Mouse (Mus musculus) naive thymus-derived CD4-positive, alpha-beta T cell, adult 2 months (primary cell): ENCODE data around the gene Cpne2.
A peak's percentile ranks its signal among the peaks of the same experiment; 100 is the strongest.

Experiments
- DNase-seq: peaks from one replicate; pipeline ENCODE4 v3.0.0-alpha.2; 2011; ENCODE audit warnings: low read depth

The Cpne2 gene

DNA sequence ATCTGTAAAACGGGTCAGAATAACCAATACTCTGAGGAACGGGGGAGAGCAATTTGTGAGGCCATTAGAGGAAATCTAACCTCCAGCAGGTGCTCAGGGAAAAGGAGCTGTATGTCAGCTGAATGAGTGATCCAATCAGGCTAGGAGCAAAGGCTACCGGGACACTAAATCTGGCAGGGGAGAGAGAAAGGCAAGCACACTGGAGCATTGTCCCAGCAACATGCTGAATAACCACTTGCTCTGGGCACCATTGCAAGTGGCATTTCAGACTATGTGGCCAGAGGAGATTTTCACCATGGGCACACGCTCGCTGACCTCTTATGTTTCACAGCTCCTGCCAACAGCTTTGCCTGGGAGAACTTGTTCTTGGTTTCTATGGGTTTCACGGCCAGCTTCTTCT lies 49.8 kb downstream of the Cpne2 start:
- DNase-seq, result no peak

DNA sequence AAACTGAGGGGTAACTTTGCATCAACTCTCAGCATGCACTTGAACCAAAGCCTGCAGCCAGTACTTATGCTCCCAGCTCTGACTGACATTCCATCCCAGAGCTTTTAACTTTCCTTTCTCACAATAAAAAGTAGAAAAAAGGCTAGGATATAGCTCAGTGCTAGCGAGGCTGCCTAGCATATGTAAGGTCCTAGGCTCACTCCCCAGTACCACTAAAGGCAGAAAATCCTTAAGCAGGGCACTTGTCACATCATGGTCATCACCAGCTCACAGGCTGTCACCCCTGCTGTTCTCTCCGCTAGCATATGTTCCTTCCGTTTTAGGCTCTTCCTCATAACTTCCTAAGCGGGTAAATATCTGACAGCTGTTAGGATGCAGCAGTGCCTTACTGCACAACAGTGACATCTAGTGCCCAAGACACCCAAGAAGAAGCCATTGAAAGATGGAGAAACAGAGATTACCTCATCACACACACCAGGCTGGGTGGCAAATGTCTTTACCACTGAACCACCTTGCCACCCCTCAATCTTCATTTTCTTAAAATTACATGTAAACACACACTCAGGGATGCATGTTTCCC lies 51.5 kb downstream of the Cpne2 start:
- DNase-seq, result peak; percentile 35

DNA sequence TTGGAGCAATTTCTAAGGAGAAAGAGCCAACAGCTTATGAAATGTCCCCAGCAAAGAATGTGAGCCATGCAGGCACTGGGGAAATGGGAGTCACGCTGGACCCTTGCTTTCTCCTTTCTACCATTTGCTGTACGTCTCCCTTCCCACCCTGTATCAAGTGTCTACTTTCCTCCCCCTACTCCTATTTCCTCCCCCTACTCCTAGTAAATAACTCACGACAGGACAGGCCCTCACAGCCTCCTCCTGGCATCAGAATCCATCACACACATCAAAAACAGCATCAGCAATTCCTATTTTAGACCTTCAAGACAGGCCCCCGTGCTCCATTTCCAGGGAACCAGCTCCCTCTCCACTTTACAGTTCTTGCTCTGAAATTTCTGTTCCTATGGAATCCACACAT lies 58.9 kb downstream of the Cpne2 start:
- DNase-seq, result no peak

DNA sequence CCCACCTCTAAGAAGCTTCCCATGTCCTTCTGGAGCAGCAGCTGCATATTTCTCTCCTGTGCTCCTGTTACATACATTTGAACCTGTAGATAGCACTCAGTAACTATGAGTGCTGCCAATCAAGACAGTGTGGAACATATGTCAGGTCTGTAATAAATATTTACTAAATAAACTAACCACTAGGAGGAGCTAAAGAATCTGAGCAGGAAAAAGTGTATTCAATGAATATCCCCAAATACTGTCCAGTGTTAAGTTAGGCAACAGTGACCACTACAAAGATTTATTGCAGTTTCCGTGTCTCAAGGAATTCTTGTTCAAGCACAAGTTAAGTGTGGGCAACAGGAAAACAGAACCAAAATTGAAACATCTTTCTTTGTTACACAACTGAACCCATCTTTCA lies 61.4 kb downstream of the Cpne2 start:
- peak; percentile 52 for DNase-seq

DNA sequence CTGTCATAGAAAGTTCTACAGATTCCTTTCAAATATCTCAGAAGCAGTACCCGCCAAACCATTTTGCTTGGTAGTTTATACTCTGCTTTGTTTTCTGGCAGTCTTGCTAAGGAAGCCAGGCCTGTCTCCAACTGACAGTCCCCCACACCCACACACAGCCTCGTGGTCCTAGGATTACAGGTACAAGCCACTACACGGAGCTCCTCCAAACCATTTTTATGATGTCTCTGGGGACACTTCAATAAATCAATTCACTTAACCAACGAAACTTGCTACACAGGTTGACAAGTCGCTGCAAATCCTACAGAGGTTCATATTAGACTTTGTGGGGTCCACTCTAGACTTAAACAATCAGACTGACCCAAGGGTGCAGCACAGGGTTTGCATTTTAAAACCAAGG lies 67.7 kb downstream of the Cpne2 start:
- DNase-seq, result peak; percentile 20

DNA sequence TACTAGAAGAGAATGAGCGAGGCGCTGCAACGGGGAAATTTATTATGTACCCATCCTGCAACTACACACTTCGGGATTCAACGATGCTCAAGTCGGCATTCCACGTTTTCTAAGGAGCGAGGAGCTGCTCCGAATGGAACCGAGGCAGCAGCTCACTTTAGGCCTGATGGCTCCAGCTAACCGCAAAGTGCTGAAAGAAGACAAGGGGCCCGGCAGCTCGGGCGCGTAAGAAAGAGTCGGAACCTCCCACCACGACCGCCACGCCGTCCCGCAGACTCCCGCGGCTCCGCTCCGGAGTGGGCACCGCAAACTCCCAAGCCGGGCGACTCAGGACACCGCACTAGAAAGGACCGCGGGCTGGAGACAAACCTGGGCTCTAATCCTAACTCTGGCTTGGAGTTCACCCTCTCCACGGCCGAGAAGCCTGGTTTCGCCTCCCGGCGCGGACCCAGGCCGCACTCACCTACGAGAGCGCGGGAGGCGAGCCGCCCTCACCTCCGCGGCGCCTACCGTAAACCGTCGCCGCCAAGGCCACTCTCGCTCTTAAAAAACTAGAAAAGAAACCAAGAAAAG lies 68.3 kb downstream of the Cpne2 start:
- DNase-seq, result no peak

DNA sequence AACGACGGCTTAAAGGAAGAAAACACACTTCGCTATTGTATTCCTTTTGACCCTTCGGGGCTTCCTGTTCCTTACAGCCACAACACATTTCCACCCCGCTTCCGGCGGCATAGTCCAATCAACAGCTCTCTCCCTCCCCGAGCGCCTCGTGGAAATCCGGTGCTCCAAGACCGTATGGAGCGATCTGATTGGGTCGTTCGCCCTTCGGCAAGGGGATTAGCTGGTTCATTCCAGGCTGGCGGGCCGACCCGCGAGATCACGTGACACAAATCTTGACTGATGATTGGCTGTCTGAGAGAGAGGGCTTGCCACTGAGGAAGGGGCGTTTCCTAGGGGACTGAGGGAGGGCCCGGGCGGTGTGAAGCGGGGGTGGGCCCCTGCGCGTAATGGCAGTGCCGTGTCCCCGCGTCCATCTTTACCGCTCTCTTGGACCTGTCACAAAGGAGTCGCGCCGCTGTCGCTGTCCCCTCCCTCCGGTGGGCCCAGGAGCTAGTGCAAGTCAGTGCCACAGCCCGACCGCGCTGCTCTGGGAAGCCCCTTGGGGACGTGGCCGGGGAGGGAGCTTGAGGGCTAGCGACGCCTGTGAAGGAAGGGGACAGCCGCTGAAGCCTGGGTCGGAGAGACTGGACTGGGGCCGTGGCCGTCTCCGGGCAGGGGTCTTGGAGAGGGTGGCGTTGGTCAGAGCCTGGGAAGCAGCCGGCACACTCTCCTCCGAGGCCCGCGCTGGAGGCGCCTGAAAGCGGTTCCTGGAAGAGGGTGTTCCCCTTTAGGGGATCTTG lies 69.0 kb downstream of the Cpne2 start, which contains the start of the genes Rspry1 and Fam192a:
Rspry1 (plus strand) TSS at position 331 of the 779 bp plus-strand sequence.
Fam192a (minus strand) TSS at position 391 of the 779 bp plus-strand sequence.
- peak; percentile 100 for DNase-seq

DNA sequence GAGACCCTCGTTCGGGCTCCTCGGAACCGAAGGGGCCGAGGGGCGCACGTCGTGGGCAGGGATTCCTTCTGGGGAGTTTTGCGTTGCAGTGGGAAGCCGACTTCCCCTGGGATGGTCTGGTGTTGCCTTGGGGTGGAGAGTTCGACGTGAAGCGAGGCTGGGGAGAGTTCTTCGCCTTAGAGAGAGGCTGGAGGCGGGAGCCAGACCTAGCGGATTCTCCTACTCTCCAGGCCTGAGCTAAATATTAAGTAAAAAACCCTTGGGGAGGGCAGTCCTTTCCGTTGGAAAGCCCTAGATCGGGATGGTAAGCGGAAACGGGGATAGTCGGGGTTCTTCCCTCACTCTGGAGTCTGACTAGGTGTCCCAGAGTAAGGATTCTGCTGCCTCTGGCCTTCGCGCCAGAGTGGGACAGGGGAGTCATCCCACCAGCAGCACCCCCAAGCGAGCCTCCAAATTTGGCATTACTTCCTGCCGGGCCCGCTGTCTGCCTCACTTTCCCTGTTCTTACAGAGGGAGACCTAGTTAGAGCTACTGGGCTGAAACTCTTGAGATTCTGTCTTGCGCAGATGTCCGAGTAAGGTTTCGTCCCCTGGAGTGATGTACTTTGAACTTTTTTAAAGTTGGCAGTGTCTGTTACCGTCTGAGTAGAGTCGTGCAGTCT lies 69.8 kb downstream of the Cpne2 start:
- DNase-seq, result peak; percentile 53

DNA sequence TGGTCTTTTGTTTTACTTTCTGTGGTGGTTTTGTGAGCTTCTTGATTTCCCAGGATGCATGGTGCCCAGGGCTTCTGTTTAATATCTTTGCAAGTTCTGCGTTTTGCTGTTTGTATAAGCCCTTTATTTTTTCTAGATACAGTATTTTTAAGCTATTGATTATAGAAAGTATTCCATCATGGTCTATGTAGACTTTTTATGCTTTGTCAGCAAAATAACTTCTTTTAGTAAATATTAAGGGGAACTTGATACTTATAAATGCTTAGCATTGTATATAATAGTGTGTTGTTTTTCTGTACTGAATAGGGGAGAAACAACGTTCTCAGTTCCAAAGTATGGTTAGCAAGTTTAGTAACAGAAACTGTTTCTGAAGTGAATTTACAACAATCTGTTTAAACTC lies 71.2 kb downstream of the Cpne2 start:
- no peak for DNase-seq

DNA sequence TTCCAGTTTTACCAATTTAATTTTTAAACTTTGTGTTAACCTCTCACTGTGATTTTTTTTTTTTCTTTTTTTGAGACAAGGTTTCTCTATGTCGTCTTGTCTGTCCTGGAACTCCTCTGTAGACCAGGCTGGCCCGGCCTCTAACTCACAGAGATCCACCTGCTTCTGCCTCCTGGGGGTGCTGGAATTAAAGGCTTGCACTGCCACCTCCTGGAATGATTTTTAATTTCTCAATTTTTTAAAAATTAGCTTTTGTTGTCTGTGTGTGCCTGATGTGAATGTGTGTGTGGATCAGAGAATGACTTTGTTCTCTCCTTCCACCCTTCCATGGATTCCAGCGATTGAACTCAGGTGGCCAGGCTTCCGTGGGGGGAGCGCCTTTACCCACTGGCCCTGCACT lies 74.3 kb downstream of the Cpne2 start:
- DNase-seq, result peak; percentile 36
